Mouse (Mus musculus): ENCODE measurements around the gene Acox3. TPM values are rescaled to one million over a fixed set of nuclear protein-coding genes. Genes with fewer than 3 reads are reported as not detected.

The Acox3 gene
- total RNA-seq (2021) = 10 to 100 TPM; 27.6 to 29.8 TPM

- DNase-seq = peak; percentile 97 to 98
- intact Hi-C loops (cut with DNase I) = no loop called here
Observed at GRCm38 (mm10) chr5:35582445-35583220, at the start of gene Acox3. TSS of gene Acox3 (plus strand) at chr5:35583040.

GRCm38 (mm10) chr5:35536271-35536670 lies 46.6 kb upstream of the Acox3 start:
- intact Hi-C loops (cut with DNase I) = no loop called here
- no peak for DNase-seq

- no peak for DNase-seq
- intact Hi-C loops (cut with DNase I) = no loop called here
Observed at GRCm38 (mm10) chr5:35537474-35537873, 45.4 kb upstream of the Acox3 start.

DNA sequence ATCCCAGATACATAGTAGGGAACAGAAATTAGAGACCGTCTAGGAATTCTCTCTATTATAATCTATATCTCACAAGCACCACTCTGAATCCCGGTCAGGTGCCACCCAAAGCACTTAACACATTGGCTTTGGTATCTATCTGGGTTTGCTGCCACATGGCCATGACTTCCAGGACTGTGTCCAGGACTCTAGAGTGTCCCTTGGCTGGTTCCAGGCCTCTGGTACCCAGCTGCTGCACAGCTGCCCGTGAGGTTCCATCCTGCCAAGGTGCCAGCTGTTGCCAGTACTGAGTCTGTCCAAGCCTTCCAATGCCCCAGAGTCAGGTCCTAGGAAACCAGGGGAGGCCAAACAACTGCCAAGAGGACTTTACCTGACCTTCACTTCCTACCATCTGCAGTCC lies 44.8 kb upstream of the Acox3 start:
- intact Hi-C loops (cut with DNase I) = no loop called here
- peak; percentile 39 to 44 for DNase-seq

GRCm38 (mm10) chr5:35539576-35539975 lies 43.3 kb upstream of the Acox3 start:
- DNase-seq = peak in 1 of 2 experiments; percentile 41
- intact Hi-C loops (cut with DNase I) = no loop called here

DNA sequence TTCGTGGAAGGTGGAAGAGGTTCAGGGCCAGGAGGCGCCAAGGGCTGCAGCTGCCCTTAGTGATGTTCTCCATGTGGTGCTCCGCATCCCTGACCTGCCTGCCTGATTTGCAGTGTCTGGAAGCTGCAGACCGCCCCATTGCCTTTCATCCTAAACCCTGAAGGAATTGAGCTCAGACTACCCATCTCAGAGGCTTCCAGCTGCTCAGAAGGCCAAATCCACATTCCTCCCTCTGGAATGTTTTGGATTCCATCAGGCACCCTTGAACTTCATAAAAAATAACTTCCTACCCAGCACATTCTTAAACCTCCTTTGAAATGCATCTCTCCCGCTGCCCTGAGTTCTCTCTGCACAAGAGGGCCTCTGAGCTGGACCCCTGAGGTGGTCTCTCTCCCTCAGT lies 42.3 kb upstream of the Acox3 start:
- intact Hi-C loops (cut with DNase I) = no loop called here

GRCm38 (mm10) chr5:35541059-35541790 lies 41.6 kb upstream of the Acox3 start:
- intact Hi-C loops (cut with DNase I) = no loop called here
- DNase-seq = no peak

More for the DNA sequence above, 42.3 kb upstream of the Acox3 start:
- no peak for DNase-seq

DNA sequence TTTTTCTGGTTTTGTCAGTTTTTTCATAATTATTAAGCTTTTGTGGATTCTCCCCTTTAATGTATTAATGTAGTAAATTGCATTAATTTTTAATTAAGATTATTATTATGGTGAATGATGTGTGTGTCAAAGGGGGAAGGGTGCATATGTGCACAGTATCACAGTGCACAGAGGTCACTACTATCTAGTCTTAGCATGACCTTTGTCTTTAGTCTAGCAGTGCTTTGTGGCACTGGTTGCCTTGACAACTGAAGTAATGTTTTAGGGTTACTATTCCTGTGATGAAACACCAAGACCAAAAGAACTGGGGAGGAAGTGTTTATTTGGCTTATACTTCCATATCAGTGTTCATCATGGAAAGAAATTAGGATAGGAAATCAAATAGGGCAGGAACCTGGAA lies 36.7 kb upstream of the Acox3 start:
- intact Hi-C loops (cut with DNase I) = no loop called here
- DNase-seq = no peak

- DNase-seq = peak; percentile 44 to 47
- intact Hi-C loops (cut with DNase I) = no loop called here
Observed at GRCm38 (mm10) chr5:35551855-35552837, 30.7 kb upstream of the Acox3 start.

DNA sequence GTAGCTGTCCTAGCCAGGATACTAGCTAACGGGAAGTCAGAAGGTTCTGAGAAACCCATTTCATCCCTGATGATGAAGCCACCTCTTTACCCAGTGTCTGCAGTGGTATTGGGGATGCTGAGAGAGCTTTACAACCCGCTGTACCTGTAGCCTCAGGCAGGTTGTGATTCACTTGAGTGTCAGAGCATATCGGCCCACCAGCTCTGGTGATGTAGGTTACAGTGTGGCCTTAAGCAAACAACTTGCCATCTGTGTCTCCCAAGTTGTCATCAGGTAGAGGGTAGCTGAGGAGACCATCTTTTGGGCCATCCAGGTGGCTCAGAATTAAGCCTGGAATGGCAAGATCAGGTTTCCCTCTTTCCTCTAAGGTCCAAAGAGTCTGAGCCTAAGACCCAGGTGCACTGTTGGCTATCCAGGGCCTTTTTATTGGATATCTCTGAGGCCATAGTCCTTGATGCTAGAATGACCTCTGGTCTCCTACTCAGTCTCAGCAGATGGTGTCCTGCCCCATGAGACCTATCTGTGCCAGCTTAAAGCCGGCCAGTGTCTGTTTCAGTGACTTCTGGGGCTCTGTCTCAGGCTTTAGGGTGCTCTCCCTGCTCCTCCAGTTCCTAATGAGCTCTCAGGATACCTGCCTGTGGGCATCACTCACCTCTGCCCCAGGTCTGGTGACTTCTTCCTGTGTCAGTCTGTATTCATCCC lies 29.9 kb upstream of the Acox3 start:
- intact Hi-C loops (cut with DNase I) = no loop called here
- no peak for DNase-seq

GRCm38 (mm10) chr5:35556393-35556792 lies 26.4 kb upstream of the Acox3 start:
- intact Hi-C loops (cut with DNase I) = no loop called here
- DNase-seq = no peak

GRCm38 (mm10) chr5:35557946-35558621 lies 24.8 kb upstream of the Acox3 start:
- DNase-seq = peak; percentile 50 to 55
- intact Hi-C loops (cut with DNase I) = no loop called here

DNA sequence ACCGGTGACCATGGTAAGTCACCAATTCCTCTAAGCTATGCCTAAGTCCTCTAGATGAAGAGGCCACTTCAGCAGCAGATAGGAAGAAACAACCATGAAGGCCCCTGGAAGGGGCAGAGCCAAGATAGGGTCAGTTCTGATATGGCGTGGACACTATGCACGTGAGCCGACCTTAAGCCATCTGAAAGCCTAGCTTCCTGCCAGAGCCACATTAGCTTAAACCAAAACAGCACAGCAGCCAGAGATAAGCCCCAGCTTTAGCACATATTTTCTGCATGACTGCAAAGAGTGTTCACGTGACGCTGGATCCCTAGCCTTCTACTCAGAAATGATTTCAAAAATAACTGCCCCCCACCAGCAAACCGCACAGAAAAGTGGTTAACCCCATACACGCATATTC lies 23.4 kb upstream of the Acox3 start:
- peak; percentile 65 to 71 for DNase-seq
- intact Hi-C loops (cut with DNase I) = no loop called here

GRCm38 (mm10) chr5:35562616-35563015 lies 20.2 kb upstream of the Acox3 start:
- DNase-seq = no peak
- intact Hi-C loops (cut with DNase I) = loop anchor here (1.0 kb wide), 1 partner anchor 39 kb away; no protein-coding TSS in a partner anchor

GRCm38 (mm10) chr5:35563449-35563848 lies 19.4 kb upstream of the Acox3 start:
- peak; percentile 79 to 86 for DNase-seq
- intact Hi-C loops (cut with DNase I) = loop anchor here (1.0 kb wide), 1 partner anchor 40 kb away; no protein-coding TSS in a partner anchor

GRCm38 (mm10) chr5:35565217-35565616 lies 17.6 kb upstream of the Acox3 start:
- intact Hi-C loops (cut with DNase I) = no loop called here

GRCm38 (mm10) chr5:35566632-35567031 lies 16.2 kb upstream of the Acox3 start:
- intact Hi-C loops (cut with DNase I) = no loop called here
- no peak for DNase-seq

More at GRCm38 (mm10) chr5:35565217-35565616, 17.6 kb upstream of the Acox3 start:
- no peak for DNase-seq

- intact Hi-C loops (cut with DNase I) = no loop called here
- no peak for DNase-seq
Observed at GRCm38 (mm10) chr5:35571546-35571945, 11.3 kb upstream of the Acox3 start.
